Mouse (Mus musculus) lung, adult 2 months (tissue): ENCODE results near the gene Gm11273.

ENCODE experiments used
- CTCF ChIP-seq: fragments of 200-500 bp; IDR thresholded peaks from 2 replicates; pipeline ENCODE4 v1.5.1; 2011; ENCODE audit warnings: mild to moderate bottlenecking, low read length, control low read depth; ENCODE audit not compliant: insufficient read depth
- POLR2A ChIP-seq: fragments of 200-500 bp; IDR thresholded peaks from 2 replicates; pipeline ENCODE4 v1.6.1; 2011; ENCODE audit warnings: low read depth, mild to moderate bottlenecking, control low read depth, low read length, borderline replicate concordance; ENCODE audit errors: extremely low read depth

GRCm38 (mm10) chr13:21467336-21467735, 33.9 kb downstream of the Gm11273 start:
- TF ChIP-seq POLR2A = no peak
- TF ChIP-seq CTCF = no peak
